In genomic region chr14:103469464-103470015, GRCm38 (mm10) we compare ENCODE assay signal across 8 mouse cellular contexts. TPM values are rescaled to one million over a fixed set of nuclear protein-coding genes. Genes with fewer than 3 reads are reported as not detected.
DNase-seq lines count a peak whose midpoint lies in the region; ATAC-seq lines count a peak whose summit lies in the region.

No protein-coding gene starts in this region.

- H3K4me1 ChIP-seq in liver, embryonic 11.5 days (replicated peaks; ENCODE audit: control insufficient read depth, insufficient read depth, low read length) = no peaks in the 10 kb centered on the region

- H3K9ac ChIP-seq in liver, embryonic 11.5 days (ENCODE audit: low read depth, low read length) = no peak overlapping the region

- DNase-seq in CD4-positive helper T cell, adult 2 months (ENCODE audit: low read depth, low spot score) = peak; percentile 90
- DNase-seq in Muller cell, postnatal 12 days (ENCODE audit: inconsistent ontology term) = peak; percentile 89
- DNase-seq in cerebellum, postnatal 36 days = peak; percentile 41 to 67
- DNase-seq in gastrocnemius, postnatal 36 days = peak; percentile 30 to 49
- DNase-seq in kidney, adult 18-20 months = peak; percentile 50
- peak; percentile 38 for DNase-seq in liver, embryonic 11.5 days (ENCODE audit: low spot score)
- DNase-seq in naive thymus-derived CD4-positive, alpha-beta T cell, adult 2 months (ENCODE audit: low read depth) = peak; percentile 92
- peak; percentile 56 for DNase-seq in yolk sac, embryonic 10.5 days (ENCODE audit: low spot score)

- intact Hi-C loops in gastrocnemius, postnatal 36 days (cut with DNase I) = loop anchor here (2.0 to 5.0 kb wide), 2 partner anchors 123 to 182 kb away; partner anchors contain the start of gene Mycbp2

- no peak overlapping the region for H3K4me3 ChIP-seq in liver, embryonic 11.5 days (ENCODE audit: low read depth, low read length)

- no peaks in the 10 kb centered on the region for H3K9me3 ChIP-seq in liver, embryonic 11.5 days (ENCODE audit: control insufficient read depth, low read length)

- peak; percentile 36; the same call in 1 of the 2 replicates for ATAC-seq in liver, embryonic 11.5 days (replicated peaks; ENCODE audit: low FRiP score)

- no peaks in the 10 kb centered on the region for H3K36me3 ChIP-seq in liver, embryonic 11.5 days (ENCODE audit: control insufficient read depth, insufficient read depth, low read length)

- H3K27ac ChIP-seq in liver, embryonic 11.5 days (ENCODE audit: low read depth, low read length) = no peak overlapping the region

- no peaks in the 10 kb centered on the region for H3K27me3 ChIP-seq in liver, embryonic 11.5 days (replicated peaks; ENCODE audit: control insufficient read depth, insufficient read depth, low read length)

- 58% methylated on average over 12 of the region's 12 CpGs for WGBS in liver, embryonic 11.5 days

- no peak overlapping the region for H3K4me2 ChIP-seq in liver, embryonic 11.5 days

RNA-seq across cellular contexts. Expression of gene Scel, which starts 43.6 kb away (rescaled TPM):
- under 1 TPM in 1 of 2 experiments, not detected in 1; 0.20 TPM for total RNA-seq in gastrocnemius, postnatal 36 days (2021)
- polyA plus RNA-seq in liver, embryonic 11.5 days (2014; fragmentation: Nextera tagmentation; extraction: Ambion mirVana) = 0.34 and 0.38 TPM in 2 replicates

Comparison
In these comparisons a context has a peak if more than half of its experiments do, and no peak if none do; other contexts are left out.
1. DNase-seq: peak in every context shown above with its lines; median percentile 92 in naive thymus-derived CD4-positive, alpha-beta T cell, adult 2 months; 90 in CD4-positive helper T cell, adult 2 months; 89 in Muller cell, postnatal 12 days; 56 in yolk sac, embryonic 10.5 days; 54 in cerebellum, postnatal 36 days; 50 in kidney, adult 18-20 months; 40 in gastrocnemius, postnatal 36 days; 38 in liver, embryonic 11.5 days.